Mouse (Mus musculus) lung, embryonic 15.5 days (tissue): ENCODE results near the gene Kri1. TPM values are rescaled to one million over a fixed set of nuclear protein-coding genes. Genes with fewer than 3 reads are reported as not detected.
A peak's percentile ranks its signal among the peaks of the same experiment; 100 is the strongest.

Experiments
- ATAC-seq: fragments of 200-750 bp; cut with Nextera tagmentation; 2 replicates; pipeline ENCODE4 v1.8.0; 2017; ENCODE audit warnings: moderate number of reproducible peaks, borderline replicate concordance; ENCODE audit not compliant: low FRiP score, low TSS enrichment; ENCODE audit errors: extremely low read depth
- H3K27ac ChIP-seq: fragments of 300-500 bp; sonication (generic); 2 replicates; pipeline ENCODE4 v1.5.1; 2015; ENCODE audit warnings: moderate library complexity, mild to moderate bottlenecking, inconsistent platforms
- H3K27me3 ChIP-seq: fragments of 300-500 bp; sonication (generic); 2 replicates; pipeline ENCODE4 v1.6.1; 2015; ENCODE audit warnings: inconsistent platforms
- H3K36me3 ChIP-seq: fragments of 300-500 bp; sonication (generic); 2 replicates; pipeline ENCODE4 v1.6.1; 2015; ENCODE audit warnings: inconsistent platforms
- H3K4me1 ChIP-seq: fragments of 300-500 bp; sonication (generic); 2 replicates; pipeline ENCODE4 v1.6.1; 2015; ENCODE audit warnings: inconsistent platforms
- H3K4me2 ChIP-seq: fragments of 300-500 bp; sonication (generic); 2 replicates; pipeline ENCODE4 v1.6.1; 2015; ENCODE audit warnings: inconsistent platforms, mild to moderate bottlenecking, moderate library complexity
- H3K4me3 ChIP-seq: fragments of 300-500 bp; sonication (generic); 2 replicates; pipeline ENCODE4 v1.5.1; 2015; ENCODE audit warnings: mild to moderate bottlenecking, inconsistent platforms
- H3K9ac ChIP-seq: fragments of 300-500 bp; sonication (generic); 2 replicates; pipeline ENCODE4 v1.6.1; 2015; ENCODE audit warnings: inconsistent platforms
- H3K9me3 ChIP-seq: fragments of 300-500 bp; sonication (generic); 2 replicates; pipeline ENCODE4 v1.6.1; 2016; ENCODE audit warnings: inconsistent platforms
- WGBS: fragments of 180-500 bp; shearing (Covaris S2); methylation state at CpG from one replicate; pipeline ENCODE4 v1.1.7; 2015; 5-methylcytosine and 5-hydroxymethylcytosine counted together
- polyA plus RNA-seq: library from polyadenylated mRNA; unstranded; fragments of >200 nt; fragmentation: Nextera tagmentation; extraction: Ambion mirVana; gene quantifications from 2 replicates; pipeline ENCODE4 v1.2.1, GENCODE M21; 2015

Kri1 gene
- polyA plus RNA-seq, 1 experiment from 2014 or later: 14.0 TPM

DNA sequence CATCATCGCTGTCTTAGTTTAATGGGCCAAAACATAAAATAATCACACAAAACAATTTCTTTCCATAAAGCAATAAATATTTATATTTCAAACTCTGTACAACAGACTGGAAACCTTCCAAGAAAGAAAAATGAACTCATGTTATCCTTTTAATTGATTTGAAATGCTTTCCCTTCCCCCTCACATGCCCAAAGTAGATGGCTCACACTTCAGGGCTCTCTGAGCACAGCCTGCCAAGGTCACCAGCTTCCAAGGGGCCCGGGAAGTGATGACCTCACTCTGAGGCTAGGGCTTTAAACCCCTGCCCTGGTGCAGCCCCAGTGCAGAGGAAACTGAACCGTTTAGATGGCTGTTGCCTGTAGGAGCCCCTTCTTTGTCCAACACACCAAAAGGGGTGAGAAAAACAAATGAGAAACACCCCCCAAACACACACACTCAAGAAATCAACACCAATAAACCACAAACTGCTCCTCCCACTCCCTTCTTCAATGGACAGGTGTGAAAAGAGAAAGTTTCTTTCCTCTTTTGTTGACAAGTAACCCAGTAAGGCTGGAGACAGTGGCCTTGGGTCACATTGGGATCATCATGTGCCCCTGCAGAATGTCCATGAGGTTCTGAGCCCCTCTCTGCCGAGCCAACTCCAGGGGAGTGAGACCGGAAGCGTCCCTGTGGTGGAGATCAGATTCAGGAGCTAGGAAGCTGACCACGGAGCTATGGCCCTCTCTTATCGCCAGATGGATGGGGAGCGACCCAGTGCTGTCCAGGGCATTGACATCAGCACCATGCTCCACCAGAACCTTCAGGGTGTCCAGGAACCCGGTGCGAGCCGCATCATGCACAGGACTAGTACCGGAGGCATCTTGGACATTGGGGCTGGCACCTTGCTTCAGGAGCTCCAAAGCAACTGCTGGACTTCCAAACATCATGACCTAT, 901 bp upstream of the Kri1 start:
- Histone ChIP-seq H3K27ac (peak overlapping the region; percentile 80), H3K36me3 (peaks cover 10% of the 10 kb centered on the region), H3K9ac (peak overlapping the region; percentile 22; the same call in 1 of the 2 replicates), H3K4me2 (peak overlapping the region; percentile 76), H3K4me1 (peaks cover 29% of the 10 kb centered on the region), H3K27me3 (no peaks in the 10 kb centered on the region), H3K4me3 (peak overlapping the region; percentile 67), H3K9me3 (no peaks in the 10 kb centered on the region)
- 74% methylated on average over 13 of the region's 13 CpGs for WGBS
- no peak for ATAC-seq

DNA sequence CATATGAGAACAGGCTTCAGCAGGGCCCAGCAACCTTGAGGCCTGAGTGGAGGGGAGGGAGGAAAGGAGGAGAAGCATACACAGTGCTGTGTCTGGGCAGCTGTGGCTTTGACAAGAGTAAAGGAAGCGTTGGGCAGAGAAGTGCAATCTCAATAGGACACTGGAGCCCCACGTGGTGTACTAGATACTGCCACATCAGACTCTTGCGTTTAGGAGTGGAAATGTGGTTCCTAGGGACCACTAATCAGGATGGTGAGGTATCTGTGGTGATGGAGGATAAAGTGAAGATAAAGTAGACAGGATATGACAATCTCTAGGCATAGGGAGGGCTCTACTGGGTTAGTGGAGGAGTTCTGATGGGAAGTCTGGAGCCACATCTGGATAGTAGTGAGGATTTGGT, 1.0 kb downstream of the Kri1 start:
- Histone ChIP-seq H3K4me2 (peak overlapping the region; percentile 76), H3K4me3 (peak overlapping the region; percentile 67), H3K27ac (no peak overlapping the region), H3K27me3 (no peaks in the 10 kb centered on the region), H3K36me3 (peaks cover 19% of the 10 kb centered on the region), H3K4me1 (peaks cover 29% of the 10 kb centered on the region), H3K9me3 (no peaks in the 10 kb centered on the region), H3K9ac (peak overlapping the region; percentile 60)
- no peak for ATAC-seq
- WGBS: 56% methylated on average over 3 of the region's 3 CpGs

DNA sequence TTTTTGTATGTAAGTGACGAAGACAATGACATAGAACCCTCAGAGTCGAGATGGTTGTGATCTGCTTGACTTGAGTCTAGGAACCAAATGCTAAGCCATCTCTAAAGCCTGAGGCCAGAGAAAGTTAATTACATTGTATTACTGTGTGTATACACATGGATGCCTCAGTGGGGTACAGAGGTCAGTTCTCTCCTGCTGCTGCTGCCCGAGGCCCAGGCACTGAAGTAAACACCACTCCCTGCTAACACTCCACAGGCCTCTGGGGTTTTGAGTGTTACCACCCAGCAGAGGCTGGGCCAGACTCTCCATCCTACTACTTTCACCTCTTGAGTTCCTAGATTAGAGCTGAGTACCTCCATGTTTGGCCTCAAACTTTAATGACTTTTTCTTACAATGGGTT, 3.8 kb downstream of the Kri1 start:
- H3K9ac ChIP-seq: no peak overlapping the region
- H3K27me3 ChIP-seq: no peaks in the 10 kb centered on the region
- peaks cover 15% of the 10 kb centered on the region for H3K4me1 ChIP-seq
- no peak overlapping the region for H3K4me2 ChIP-seq
- no peak for ATAC-seq
- H3K36me3 ChIP-seq: peaks cover 43% of the 10 kb centered on the region
- no peak overlapping the region for H3K27ac ChIP-seq
- 67% methylated on average over 3 of the region's 3 CpGs for WGBS
- H3K9me3 ChIP-seq: no peaks in the 10 kb centered on the region
- H3K4me3 ChIP-seq: no peak overlapping the region

DNA sequence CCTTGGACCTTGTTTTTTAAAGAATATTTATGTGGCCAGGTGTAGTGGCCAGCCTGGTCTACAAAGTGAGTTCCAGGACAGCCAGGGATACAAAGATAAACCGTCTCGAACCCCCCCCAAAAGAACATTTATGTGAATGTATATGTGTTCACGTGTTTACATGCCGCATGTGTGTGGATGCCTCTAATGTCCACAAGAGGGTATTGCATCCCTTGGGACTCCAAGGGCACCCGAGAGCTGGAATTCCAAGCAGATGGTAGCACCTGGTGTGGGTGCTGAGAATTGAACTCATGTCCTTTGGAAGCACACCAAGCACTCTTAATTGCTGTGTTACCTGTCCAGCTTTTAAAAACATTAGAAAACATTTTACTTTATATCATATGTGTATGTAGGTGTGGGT, 4.2 kb downstream of the Kri1 start:
- H3K9ac ChIP-seq: no peak overlapping the region
- H3K36me3 ChIP-seq: peaks cover 46% of the 10 kb centered on the region
- ATAC-seq: no peak
- H3K4me1 ChIP-seq: peaks cover 11% of the 10 kb centered on the region
- no peak overlapping the region for H3K4me3 ChIP-seq
- H3K27me3 ChIP-seq: no peaks in the 10 kb centered on the region
- H3K27ac ChIP-seq: no peak overlapping the region
- 84% methylated on average over 5 of the region's 5 CpGs for WGBS
- no peak overlapping the region for H3K4me2 ChIP-seq
- H3K9me3 ChIP-seq: no peaks in the 10 kb centered on the region

DNA sequence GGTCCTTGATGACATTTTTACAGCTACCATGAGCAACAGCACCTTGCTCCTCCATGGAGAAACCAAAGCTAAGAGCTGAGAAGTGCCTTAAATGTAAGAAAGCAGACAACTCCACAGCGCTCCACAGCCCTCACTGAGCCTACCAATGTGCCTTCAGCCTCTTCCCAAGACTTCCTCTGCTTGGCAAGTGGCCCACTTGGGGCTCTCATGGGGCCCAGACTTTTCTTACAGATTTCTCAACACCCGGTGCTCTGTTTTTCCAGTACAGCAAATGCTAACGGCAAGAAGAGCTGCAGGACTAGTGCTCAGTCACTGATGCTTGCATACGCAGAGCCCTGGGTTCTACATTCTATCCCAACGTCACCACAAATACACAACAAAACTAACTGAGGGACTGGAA, 10.0 kb downstream of the Kri1 start:
- no peak overlapping the region for H3K4me2 ChIP-seq
- H3K4me3 ChIP-seq: no peak overlapping the region
- H3K9ac ChIP-seq: no peak overlapping the region
- no peak overlapping the region for H3K27ac ChIP-seq
- ATAC-seq: no peak
- H3K36me3 ChIP-seq: peaks cover 84% of the 10 kb centered on the region
- 91% methylated on average over 5 of the region's 5 CpGs for WGBS
- H3K27me3 ChIP-seq: no peaks in the 10 kb centered on the region
- H3K9me3 ChIP-seq: no peaks in the 10 kb centered on the region
- H3K4me1 ChIP-seq: no peaks in the 10 kb centered on the region

DNA sequence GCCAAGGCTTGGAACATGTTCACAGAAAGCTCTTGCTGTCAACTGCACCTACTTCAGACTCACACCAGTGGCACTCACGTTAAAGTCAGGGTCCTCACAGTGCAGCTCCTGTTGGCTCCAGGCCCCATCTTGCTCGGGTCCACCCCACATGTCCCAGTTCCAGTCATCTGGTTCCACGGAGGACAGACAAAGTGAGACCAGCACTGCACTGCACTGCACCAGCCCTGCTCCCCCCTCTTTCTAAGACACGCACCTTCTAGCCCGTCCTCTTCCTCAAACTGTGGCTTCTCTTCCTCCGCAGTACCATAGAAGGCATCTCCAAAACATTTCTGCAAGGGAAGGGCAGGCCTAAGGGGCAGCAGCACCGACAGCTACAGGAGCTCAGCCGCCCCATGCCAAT, 11.5 kb downstream of the Kri1 start:
- H3K9me3 ChIP-seq: no peaks in the 10 kb centered on the region
- peaks cover 89% of the 10 kb centered on the region for H3K36me3 ChIP-seq
- WGBS: 87% methylated on average over 8 of the region's 8 CpGs
- H3K4me3 ChIP-seq: no peak overlapping the region
- no peak overlapping the region for H3K4me2 ChIP-seq
- H3K4me1 ChIP-seq: no peaks in the 10 kb centered on the region
- H3K9ac ChIP-seq: no peak overlapping the region
- H3K27me3 ChIP-seq: no peaks in the 10 kb centered on the region
- H3K27ac ChIP-seq: no peak overlapping the region
- ATAC-seq: no peak

DNA sequence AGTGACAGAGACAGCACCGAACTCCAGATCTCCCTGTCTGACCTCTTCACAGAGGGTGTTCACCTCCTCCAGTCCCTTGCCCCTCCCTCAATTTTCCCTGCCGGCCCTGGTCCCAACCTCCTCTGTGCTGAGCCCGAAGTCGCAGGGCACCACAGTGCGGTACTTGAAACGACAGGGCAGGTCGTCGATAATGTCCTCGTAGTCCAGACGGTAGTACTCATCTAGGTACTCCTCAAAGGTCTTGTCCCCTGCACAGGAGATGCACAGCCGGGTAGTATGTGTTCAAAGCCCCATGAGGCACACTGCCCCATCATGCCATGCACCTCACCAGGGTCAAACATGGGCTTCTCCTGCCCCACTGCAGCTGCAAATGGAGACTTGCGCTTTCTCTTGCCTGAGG, 12.0 kb downstream of the Kri1 start:
- ATAC-seq: no peak
- Histone ChIP-seq H3K4me3 (no peak overlapping the region), H3K4me2 (no peak overlapping the region), H3K9me3 (no peaks in the 10 kb centered on the region), H3K36me3 (peaks cover 89% of the 10 kb centered on the region), H3K4me1 (no peaks in the 10 kb centered on the region), H3K27ac (no peak overlapping the region), H3K27me3 (no peaks in the 10 kb centered on the region), H3K9ac (no peak overlapping the region)
- WGBS: 79% methylated on average over 12 of the region's 12 CpGs

DNA sequence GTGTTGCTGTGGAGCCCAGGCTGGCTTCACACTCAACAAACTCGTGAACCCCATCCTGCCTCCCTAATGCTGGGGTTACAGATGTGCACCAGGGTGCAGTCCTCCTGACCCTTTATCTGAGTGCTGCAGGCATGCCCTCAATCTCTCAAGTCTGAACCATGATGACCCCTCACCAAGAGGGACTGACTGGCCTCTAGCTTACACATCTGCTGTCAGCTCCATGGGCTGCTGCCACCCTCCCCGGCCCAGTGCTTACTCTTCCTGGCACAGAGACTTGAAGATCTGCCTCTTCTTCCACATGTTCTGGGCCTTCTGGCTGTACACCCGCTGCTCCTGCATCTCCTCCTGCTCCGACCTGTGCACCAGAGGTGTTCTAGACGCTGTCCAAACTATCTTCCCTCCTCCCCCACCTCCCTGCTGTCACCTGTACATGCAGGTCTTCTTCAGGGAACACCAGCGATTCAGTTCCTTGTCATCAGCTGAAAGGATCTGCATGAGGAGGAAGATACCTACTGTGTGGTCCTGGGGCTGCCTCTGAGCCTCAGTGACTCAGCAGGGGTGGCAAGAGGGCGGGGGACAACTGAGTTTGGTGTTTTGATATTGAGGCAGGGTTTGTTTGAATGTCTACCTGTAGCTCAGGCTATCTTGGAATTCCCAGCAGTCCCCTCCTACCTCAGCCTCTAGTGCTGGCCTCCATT, 12.6 kb downstream of the Kri1 start:
- H3K4me3 ChIP-seq: no peak overlapping the region
- H3K27me3 ChIP-seq: no peaks in the 10 kb centered on the region
- ATAC-seq: no peak
- 75% methylated on average over 7 of the region's 7 CpGs for WGBS
- no peaks in the 10 kb centered on the region for H3K4me1 ChIP-seq
- H3K36me3 ChIP-seq: peaks cover 91% of the 10 kb centered on the region
- no peak overlapping the region for H3K4me2 ChIP-seq
- no peaks in the 10 kb centered on the region for H3K9me3 ChIP-seq
- no peak overlapping the region for H3K27ac ChIP-seq
- no peak overlapping the region for H3K9ac ChIP-seq

DNA sequence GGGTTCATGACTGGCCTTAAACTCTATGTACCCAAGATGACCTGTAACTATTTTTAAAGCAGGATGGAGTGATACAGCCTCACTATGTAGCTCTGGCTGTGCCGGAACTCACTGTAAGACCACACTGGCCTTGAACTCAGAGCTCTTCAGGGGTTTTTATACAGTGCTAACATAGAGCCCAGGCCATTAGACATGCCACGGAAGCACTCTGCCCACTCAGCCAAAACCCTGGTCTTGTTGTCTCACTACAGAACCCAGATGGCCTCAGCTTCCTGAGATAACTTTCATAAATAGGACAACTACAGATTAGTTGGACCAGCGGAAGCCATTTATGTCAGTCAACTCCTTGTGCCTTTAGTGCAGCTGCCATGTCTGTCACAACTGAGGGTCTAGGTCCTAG, 13.4 kb downstream of the Kri1 start:
- no peaks in the 10 kb centered on the region for H3K27me3 ChIP-seq
- peaks cover 90% of the 10 kb centered on the region for H3K36me3 ChIP-seq
- WGBS: 93% methylated on average over 3 of the region's 3 CpGs
- no peak overlapping the region for H3K27ac ChIP-seq
- H3K9me3 ChIP-seq: no peaks in the 10 kb centered on the region
- H3K4me1 ChIP-seq: no peaks in the 10 kb centered on the region
- ATAC-seq: no peak
- H3K4me2 ChIP-seq: no peak overlapping the region
- no peak overlapping the region for H3K9ac ChIP-seq
- no peak overlapping the region for H3K4me3 ChIP-seq

DNA sequence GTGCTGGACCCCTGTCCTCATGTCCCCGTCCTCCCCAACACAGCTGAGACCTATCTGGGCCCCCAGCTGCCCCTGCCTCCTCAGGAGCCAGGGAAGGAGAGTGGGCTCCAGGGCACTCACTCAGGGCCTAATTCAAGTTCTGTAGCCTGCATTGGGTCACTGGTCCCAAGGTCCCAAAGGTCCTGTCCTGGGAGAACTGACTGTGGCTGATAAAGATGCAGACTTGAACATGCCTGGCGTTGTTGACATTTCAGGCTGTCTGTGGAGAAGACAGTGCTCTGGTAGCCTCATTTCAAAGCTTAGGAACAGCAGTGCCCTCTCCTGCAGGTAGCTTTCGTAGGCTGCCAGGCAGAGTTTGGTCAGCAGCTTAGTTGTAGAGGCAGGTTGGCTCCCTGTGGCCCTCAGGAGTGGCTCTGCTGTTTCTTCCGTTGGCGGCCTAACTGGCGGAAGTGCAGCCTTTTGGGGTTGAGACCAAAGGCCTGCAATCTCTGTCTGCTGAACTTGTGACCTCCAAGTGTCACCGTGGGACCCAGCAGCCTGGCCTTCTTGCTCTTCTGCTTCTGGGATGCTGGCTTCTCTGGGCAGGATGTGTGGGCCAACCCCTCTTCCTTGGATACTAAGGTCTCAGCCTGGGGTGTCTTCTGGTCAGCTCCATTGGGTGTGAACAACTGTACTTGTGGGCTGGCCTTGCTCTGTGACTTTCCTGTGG, 14.1 kb downstream of the Kri1 start:
- Histone ChIP-seq H3K9ac (no peak overlapping the region), H3K36me3 (peaks cover 90% of the 10 kb centered on the region), H3K4me1 (no peaks in the 10 kb centered on the region), H3K4me3 (no peak overlapping the region), H3K4me2 (no peak overlapping the region), H3K27ac (no peak overlapping the region), H3K9me3 (no peaks in the 10 kb centered on the region), H3K27me3 (no peaks in the 10 kb centered on the region)
- WGBS: 73% methylated on average over 7 of the region's 7 CpGs
- ATAC-seq: no peak

DNA sequence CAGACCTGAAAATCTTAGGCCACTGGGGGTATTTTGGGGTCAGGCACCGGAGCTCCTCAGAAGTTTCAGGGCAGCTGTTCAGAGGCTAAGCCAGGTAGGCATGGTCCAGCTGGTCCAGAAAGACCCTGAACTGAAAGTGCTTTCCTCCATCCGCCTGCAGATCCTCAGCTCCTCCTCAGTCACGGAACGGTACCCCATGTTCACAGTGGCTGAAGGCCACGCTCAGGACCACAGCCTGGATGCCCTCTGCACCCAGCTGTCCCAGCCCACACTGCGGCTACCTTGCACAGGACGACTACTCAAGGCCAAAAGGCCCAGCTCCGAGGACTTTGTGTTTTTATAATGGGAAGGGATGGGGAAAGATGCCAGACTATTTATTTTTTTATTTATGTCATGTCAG, 14.7 kb downstream of the Kri1 start:
- no peak overlapping the region for H3K9ac ChIP-seq
- no peak for ATAC-seq
- no peak overlapping the region for H3K4me2 ChIP-seq
- 79% methylated on average over 8 of the region's 8 CpGs for WGBS
- no peaks in the 10 kb centered on the region for H3K27me3 ChIP-seq
- H3K36me3 ChIP-seq: peaks cover 94% of the 10 kb centered on the region
- H3K9me3 ChIP-seq: no peaks in the 10 kb centered on the region
- H3K27ac ChIP-seq: no peak overlapping the region
- H3K4me3 ChIP-seq: no peak overlapping the region
- H3K4me1 ChIP-seq: no peaks in the 10 kb centered on the region

DNA sequence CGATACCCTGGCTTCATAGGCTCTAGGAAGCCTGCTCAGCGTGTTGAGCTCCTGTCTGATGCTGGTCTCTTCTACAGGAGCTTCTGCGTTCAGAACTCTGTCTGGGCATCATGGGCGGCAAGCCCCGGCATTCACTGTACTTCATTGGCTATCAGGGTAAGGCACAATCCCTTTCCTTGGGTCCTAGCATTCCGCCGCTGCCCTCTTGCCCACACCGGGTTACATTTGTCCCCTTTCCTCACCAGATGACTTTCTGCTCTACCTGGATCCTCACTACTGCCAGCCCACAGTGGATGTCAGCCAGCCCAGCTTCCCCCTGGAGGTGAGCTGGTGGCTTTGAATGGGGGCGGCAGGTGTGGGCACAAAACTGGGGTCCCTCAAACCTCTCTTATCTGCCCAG, 15.4 kb downstream of the Kri1 start:
- H3K4me2 ChIP-seq: no peak overlapping the region
- 91% methylated on average over 9 of the region's 9 CpGs for WGBS
- no peak overlapping the region for H3K9ac ChIP-seq
- no peak for ATAC-seq
- no peak overlapping the region for H3K27ac ChIP-seq
- no peaks in the 10 kb centered on the region for H3K27me3 ChIP-seq
- no peaks in the 10 kb centered on the region for H3K4me1 ChIP-seq
- H3K36me3 ChIP-seq: peaks cover 90% of the 10 kb centered on the region
- H3K9me3 ChIP-seq: no peaks in the 10 kb centered on the region
- no peak overlapping the region for H3K4me3 ChIP-seq
